Mouse (Mus musculus): ENCODE measurements at regions not wholly inside any gene's neighbourhood (a gene's known extent, or its start where the extent isn't known, plus 50 kb on each side); places are given as distances from the start of the nearest gene placed in this dataset.

GRCm38 (mm10) chr1:91740661-91741060 lies 60.6 kb upstream of the Twist2 start:
- WGBS = 92% methylated on average over 8 of the region's 8 CpGs
- no peak overlapping the region for H3K4me3 ChIP-seq (ENCODE audit: control insufficient read depth, insufficient read depth, low read length)
- TF ChIP-seq POLR2A (IDR thresholded peaks at IDR 0.05; ENCODE audit: control insufficient read depth, extremely low read depth, insufficient read depth, low read length, poor library complexity) = no peak
- no peak for TF ChIP-seq CTCF (IDR thresholded peaks at IDR 0.05; ENCODE audit: borderline replicate concordance, control insufficient read depth, extremely low read depth, insufficient read depth, low read length, poor library complexity)
- H3K4me1 ChIP-seq (replicated peaks; ENCODE audit: control insufficient read depth, insufficient read depth, low read length) = no peaks in the 10 kb centered on the region
- no peak for DNase-seq
- no peaks in the 10 kb centered on the region for H3K27me3 ChIP-seq (ENCODE audit: control insufficient read depth, insufficient read depth, low read length)
- H3K36me3 ChIP-seq (ENCODE audit: control insufficient read depth, insufficient read depth, low read length) = no peaks in the 10 kb centered on the region
- no peak overlapping the region for H3K27ac ChIP-seq (ENCODE audit: control insufficient read depth, insufficient read depth, low read length)

DNA sequence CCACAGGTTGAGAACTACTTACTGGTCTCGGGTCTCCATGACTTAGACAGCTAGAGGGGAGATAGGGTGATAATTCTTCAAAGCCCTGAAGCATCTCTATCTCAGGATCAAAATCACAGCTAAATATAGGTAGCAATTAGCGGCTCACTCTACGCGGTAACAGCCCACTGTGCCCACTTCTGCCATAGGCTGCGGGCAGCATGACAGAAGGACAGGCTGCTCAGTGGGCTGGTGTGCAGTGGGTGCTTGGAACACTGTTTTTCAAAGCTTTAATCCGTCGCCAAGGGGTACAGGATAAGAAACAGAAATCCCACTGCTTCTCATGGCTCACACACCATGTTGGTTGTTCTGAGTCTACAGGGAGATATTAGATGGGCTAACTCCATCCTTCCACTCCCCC lies 59.2 kb upstream of the Twist2 start:
- 91% methylated on average over 7 of the region's 7 CpGs for WGBS
- TF ChIP-seq POLR2A (IDR thresholded peaks at IDR 0.05; ENCODE audit: control insufficient read depth, extremely low read depth, insufficient read depth, low read length, poor library complexity) (no peak), CTCF (IDR thresholded peaks at IDR 0.05; ENCODE audit: borderline replicate concordance, control insufficient read depth, extremely low read depth, insufficient read depth, low read length, poor library complexity) (no peak)
- Histone ChIP-seq H3K27ac (ENCODE audit: control insufficient read depth, insufficient read depth, low read length) (no peak overlapping the region), H3K4me1 (replicated peaks; ENCODE audit: control insufficient read depth, insufficient read depth, low read length) (no peaks in the 10 kb centered on the region), H3K4me3 (ENCODE audit: control insufficient read depth, insufficient read depth, low read length) (no peak overlapping the region), H3K27me3 (ENCODE audit: control insufficient read depth, insufficient read depth, low read length) (no peaks in the 10 kb centered on the region), H3K36me3 (ENCODE audit: control insufficient read depth, insufficient read depth, low read length) (no peaks in the 10 kb centered on the region)
- DNase-seq = no peak

- Histone ChIP-seq H3K27me3 (ENCODE audit: control insufficient read depth, insufficient read depth, low read length) (no peaks in the 10 kb centered on the region), H3K27ac (ENCODE audit: control insufficient read depth, insufficient read depth, low read length) (no peak overlapping the region), H3K4me3 (ENCODE audit: control insufficient read depth, insufficient read depth, low read length) (no peak overlapping the region), H3K4me1 (replicated peaks; ENCODE audit: control insufficient read depth, insufficient read depth, low read length) (no peaks in the 10 kb centered on the region), H3K36me3 (ENCODE audit: control insufficient read depth, insufficient read depth, low read length) (no peaks in the 10 kb centered on the region)
- TF ChIP-seq CTCF (IDR thresholded peaks at IDR 0.05; ENCODE audit: borderline replicate concordance, control insufficient read depth, extremely low read depth, insufficient read depth, low read length, poor library complexity) (no peak), POLR2A (IDR thresholded peaks at IDR 0.05; ENCODE audit: control insufficient read depth, extremely low read depth, insufficient read depth, low read length, poor library complexity) (no peak)
- WGBS = 56% methylated on average over 3 of the region's 3 CpGs
- peak; percentile 6 for DNase-seq
Observed at GRCm38 (mm10) chr1:91742914-91743313, 58.3 kb upstream of the Twist2 start.

DNA sequence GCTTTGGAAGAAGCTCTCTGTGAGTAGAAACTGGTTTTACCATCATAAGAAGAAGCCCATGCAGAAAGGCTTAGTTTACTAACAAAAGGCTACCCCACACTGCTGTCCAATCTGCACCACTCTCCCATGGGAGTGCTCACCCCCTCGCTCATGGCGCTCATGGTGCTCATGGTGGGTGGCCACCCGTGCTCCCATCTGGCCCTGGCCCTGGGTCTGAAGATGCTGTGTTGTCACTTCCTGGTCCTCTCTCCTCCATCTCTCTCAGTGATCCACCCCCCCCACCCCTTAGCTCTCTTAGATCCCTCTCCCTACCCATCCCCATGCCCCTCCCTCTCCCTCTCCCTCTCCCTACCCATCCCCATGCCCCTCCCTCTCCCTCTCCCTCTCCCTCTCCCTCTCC lies 57.2 kb upstream of the Twist2 start:
- Histone ChIP-seq H3K27me3 (ENCODE audit: control insufficient read depth, insufficient read depth, low read length) (no peaks in the 10 kb centered on the region), H3K4me1 (replicated peaks; ENCODE audit: control insufficient read depth, insufficient read depth, low read length) (no peaks in the 10 kb centered on the region), H3K27ac (ENCODE audit: control insufficient read depth, insufficient read depth, low read length) (no peak overlapping the region), H3K36me3 (ENCODE audit: control insufficient read depth, insufficient read depth, low read length) (no peaks in the 10 kb centered on the region), H3K4me3 (ENCODE audit: control insufficient read depth, insufficient read depth, low read length) (no peak overlapping the region)
- 98% methylated on average over 3 of the region's 3 CpGs for WGBS
- DNase-seq = no peak
- TF ChIP-seq CTCF (IDR thresholded peaks at IDR 0.05; ENCODE audit: borderline replicate concordance, control insufficient read depth, extremely low read depth, insufficient read depth, low read length, poor library complexity) (no peak), POLR2A (IDR thresholded peaks at IDR 0.05; ENCODE audit: control insufficient read depth, extremely low read depth, insufficient read depth, low read length, poor library complexity) (no peak)

DNA sequence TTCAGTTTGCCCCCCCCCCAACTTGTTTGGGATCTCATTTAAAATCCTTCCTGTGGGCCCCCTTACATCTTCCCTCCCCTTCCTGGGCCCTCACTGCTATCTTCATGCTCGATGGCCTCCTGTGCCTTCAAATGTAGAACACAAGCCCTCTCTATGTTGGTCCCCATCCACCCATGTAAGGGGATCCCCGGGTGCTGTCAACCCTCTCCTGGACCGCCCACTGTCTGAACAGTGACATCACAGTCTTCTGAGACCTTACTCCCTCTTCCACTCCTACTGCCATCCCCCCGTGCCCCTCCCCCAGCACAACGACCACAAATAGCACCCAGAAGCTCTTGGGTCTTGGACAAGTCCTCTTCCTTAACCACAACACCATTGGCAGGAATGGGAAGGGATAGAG lies 56.6 kb upstream of the Twist2 start:
- DNase-seq = no peak
- WGBS = 83% methylated on average over 5 of the region's 5 CpGs
- TF ChIP-seq CTCF (IDR thresholded peaks at IDR 0.05; ENCODE audit: borderline replicate concordance, control insufficient read depth, extremely low read depth, insufficient read depth, low read length, poor library complexity) (no peak), POLR2A (IDR thresholded peaks at IDR 0.05; ENCODE audit: control insufficient read depth, extremely low read depth, insufficient read depth, low read length, poor library complexity) (no peak)
- Histone ChIP-seq H3K4me1 (replicated peaks; ENCODE audit: control insufficient read depth, insufficient read depth, low read length) (no peaks in the 10 kb centered on the region), H3K36me3 (ENCODE audit: control insufficient read depth, insufficient read depth, low read length) (no peaks in the 10 kb centered on the region), H3K27me3 (ENCODE audit: control insufficient read depth, insufficient read depth, low read length) (no peaks in the 10 kb centered on the region), H3K27ac (ENCODE audit: control insufficient read depth, insufficient read depth, low read length) (no peak overlapping the region), H3K4me3 (ENCODE audit: control insufficient read depth, insufficient read depth, low read length) (no peak overlapping the region)

DNA sequence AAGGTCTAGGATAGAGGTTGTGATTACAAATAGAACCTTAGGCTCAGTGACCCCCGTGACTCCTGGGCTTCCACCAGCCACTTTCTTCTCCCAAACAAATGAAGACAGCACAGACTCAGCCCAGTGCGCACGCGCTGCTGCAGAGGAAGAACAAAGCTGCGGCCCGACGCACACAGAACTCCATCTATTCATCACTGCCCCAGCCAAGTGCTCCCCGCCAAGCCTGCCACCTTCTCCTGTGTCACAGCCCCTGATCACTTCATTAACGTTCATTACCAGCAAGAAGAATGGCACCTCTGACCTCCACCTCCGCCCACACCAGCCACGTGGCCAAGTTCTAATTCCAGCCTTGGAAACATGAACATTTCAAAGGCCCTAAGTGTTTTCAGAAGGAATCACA lies 53.7 kb upstream of the Twist2 start:
- H3K4me1 ChIP-seq (replicated peaks; ENCODE audit: control insufficient read depth, insufficient read depth, low read length) = no peaks in the 10 kb centered on the region
- DNase-seq = no peak
- 78% methylated on average over 11 of the region's 11 CpGs for WGBS
- TF ChIP-seq POLR2A (IDR thresholded peaks at IDR 0.05; ENCODE audit: control insufficient read depth, extremely low read depth, insufficient read depth, low read length, poor library complexity) (no peak), CTCF (IDR thresholded peaks at IDR 0.05; ENCODE audit: borderline replicate concordance, control insufficient read depth, extremely low read depth, insufficient read depth, low read length, poor library complexity) (no peak)
- H3K4me3 ChIP-seq (ENCODE audit: control insufficient read depth, insufficient read depth, low read length) = no peak overlapping the region
- no peaks in the 10 kb centered on the region for H3K36me3 ChIP-seq (ENCODE audit: control insufficient read depth, insufficient read depth, low read length)
- no peaks in the 10 kb centered on the region for H3K27me3 ChIP-seq (ENCODE audit: control insufficient read depth, insufficient read depth, low read length)
- no peak overlapping the region for H3K27ac ChIP-seq (ENCODE audit: control insufficient read depth, insufficient read depth, low read length)
